Mouse (Mus musculus): Measurements from ENCODE around the gene Smco4.

DNA sequence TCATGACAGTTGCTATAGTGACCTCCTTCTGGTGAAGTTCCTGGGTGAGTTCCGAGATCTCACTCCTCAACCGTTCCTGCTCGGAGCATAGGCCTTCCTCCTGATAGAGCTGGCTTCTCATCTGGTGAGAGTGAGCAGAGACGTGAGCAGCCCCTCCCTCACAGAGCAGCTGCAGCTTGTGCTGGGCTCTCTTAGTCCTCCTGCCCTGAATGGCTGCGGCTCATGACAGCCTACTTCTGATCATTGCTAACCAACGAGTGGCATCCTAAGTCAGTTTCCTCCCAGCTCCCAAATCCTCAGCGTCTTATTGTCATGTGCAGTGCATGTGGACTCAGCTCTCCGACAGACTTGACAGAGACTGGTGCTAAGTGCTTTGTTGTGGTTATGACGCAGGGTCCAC is 91.0 kb downstream of the Smco4 start:
- TF ChIP-seq CTCF (IDR thresholded peaks at IDR 0.05; ENCODE audit: low read depth) (no peak), EP300 (IDR thresholded peaks at IDR 0.05; ENCODE audit: low read depth) (no peak)

Measured in liver, embryonic 14.5 days (tissue).